Mouse (Mus musculus) neural tube, embryonic 14.5 days (tissue): Measurements from ENCODE around the gene Kalrn. TPM values are rescaled to one million over a fixed set of nuclear protein-coding genes. Genes with fewer than 3 reads are reported as not detected.
A peak's percentile ranks its signal among the peaks of the same experiment; 100 is the strongest.

Experiments
- ATAC-seq: fragments of 200-750 bp; cut with Nextera tagmentation; 2 replicates; pipeline ENCODE4 v1.8.0; 2017; ENCODE audit warnings: low read depth, mild to moderate bottlenecking, moderate TSS enrichment, moderate library complexity
- H3K27ac ChIP-seq: fragments of 300-500 bp; sonication (generic); 2 replicates; pipeline ENCODE4 v1.5.1; 2014; ENCODE audit warnings: low read depth, mild to moderate bottlenecking, control low read depth, low read length, moderate library complexity, mixed read lengths
- H3K27me3 ChIP-seq: fragments of 300-500 bp; sonication (generic); 2 replicates; pipeline ENCODE4 v1.6.1; 2014; ENCODE audit warnings: low read length; ENCODE audit not compliant: control insufficient read depth, insufficient read depth
- H3K36me3 ChIP-seq: fragments of 300-500 bp; sonication (generic); 2 replicates; pipeline ENCODE4 v1.6.1; 2014; ENCODE audit warnings: low read length, mixed read lengths; ENCODE audit not compliant: control insufficient read depth, insufficient read depth
- H3K4me1 ChIP-seq: fragments of 300-500 bp; sonication (generic); 2 replicates; pipeline ENCODE4 v1.6.1; 2014; ENCODE audit warnings: low read length; ENCODE audit not compliant: control insufficient read depth, insufficient read depth
- H3K4me2 ChIP-seq: fragments of 300-500 bp; sonication (generic); 2 replicates; pipeline ENCODE4 v1.6.1; 2014; ENCODE audit warnings: mild to moderate bottlenecking, low read depth, low read length, control low read depth
- H3K4me3 ChIP-seq: fragments of 300-500 bp; sonication (generic); 2 replicates; pipeline ENCODE4 v1.5.1; 2014; ENCODE audit warnings: low read depth, low read length, control low read depth, mixed read lengths
- H3K9ac ChIP-seq: fragments of 300-500 bp; sonication (generic); replicated peaks from 2 replicates; pipeline ENCODE4 v1.6.1; 2014; ENCODE audit warnings: low read depth, mild to moderate bottlenecking, control low read depth, low read length, mixed read lengths
- H3K9me3 ChIP-seq: fragments of 300-500 bp; sonication (generic); 2 replicates; pipeline ENCODE4 v1.6.1; 2016; ENCODE audit warnings: low read length; ENCODE audit not compliant: control insufficient read depth
- WGBS: fragments of 180-500 bp; shearing (Covaris S2); extraction: QIAGEN DNeasy Blood & Tissue Kit; methylation state at CpG from one replicate; pipeline ENCODE4 v1.1.7; 2014; 5-methylcytosine and 5-hydroxymethylcytosine counted together
- polyA plus RNA-seq: library from polyadenylated mRNA; unstranded; fragments of >200 nt; fragmentation: Nextera tagmentation; extraction: Ambion mirVana; gene quantifications from 2 replicates; pipeline ENCODE4 v1.2.1, GENCODE M21; 2014

The Kalrn gene
- polyA plus RNA-seq, 1 experiment from 2014 or later: 34.2 TPM

- Histone ChIP-seq H3K36me3 (peaks cover 14% of the 10 kb centered on the region), H3K9me3 (no peaks in the 10 kb centered on the region)
These were observed 561.1 kb downstream of the Kalrn start for GRCm38 (mm10) chr16:34011991-34012845.

GRCm38 (mm10) chr16:34009567-34009966 is 563.8 kb downstream of the Kalrn start:
- Histone ChIP-seq H3K27ac (no peak overlapping the region), H3K4me3 (no peak overlapping the region), H3K9me3 (no peaks in the 10 kb centered on the region), H3K36me3 (peaks cover 14% of the 10 kb centered on the region), H3K4me2 (no peak overlapping the region), H3K4me1 (peaks cover 2% of the 10 kb centered on the region; the same call in 1 of the 2 replicates), H3K27me3 (no peaks in the 10 kb centered on the region), H3K9ac (no peak overlapping the region)
- 97% methylated on average over 2 of the region's 2 CpGs for WGBS
- no peak for ATAC-seq

More at GRCm38 (mm10) chr16:34011991-34012845, 561.1 kb downstream of the Kalrn start:
- Histone ChIP-seq H3K4me2 (no peak overlapping the region), H3K9ac (no peak overlapping the region), H3K27ac (no peak overlapping the region), H3K4me1 (no peaks in the 10 kb centered on the region), H3K4me3 (no peak overlapping the region), H3K27me3 (no peaks in the 10 kb centered on the region)
- WGBS: 88% methylated on average over 20 of the region's 20 CpGs
- no peak for ATAC-seq

GRCm38 (mm10) chr16:34005986-34006385 is 567.3 kb downstream of the Kalrn start:
- 98% methylated on average over 3 of the region's 3 CpGs for WGBS
- Histone ChIP-seq H3K9me3 (no peaks in the 10 kb centered on the region), H3K27ac (no peak overlapping the region), H3K4me2 (no peak overlapping the region), H3K36me3 (peaks cover 1% of the 10 kb centered on the region; the same call in 1 of the 2 replicates), H3K4me1 (peaks cover 5% of the 10 kb centered on the region; the same call in 1 of the 2 replicates), H3K9ac (no peak overlapping the region), H3K27me3 (no peaks in the 10 kb centered on the region), H3K4me3 (no peak overlapping the region)
- no peak for ATAC-seq

GRCm38 (mm10) chr16:34004128-34004578 is 569.2 kb downstream of the Kalrn start:
- WGBS: 32% methylated on average over 4 of the region's 4 CpGs
- peak; percentile 89 for ATAC-seq
- H3K4me2 ChIP-seq: no peak overlapping the region

GRCm38 (mm10) chr16:34003566-34004127 is 569.7 kb downstream of the Kalrn start:
- Histone ChIP-seq H3K27ac (0 out of 2 replicates have a peak overlapping the region, but pooled peaks have one; percentile 10), H3K4me1 (peaks cover 5% of the 10 kb centered on the region; the same call in 1 of the 2 replicates), H3K4me2 (no peak overlapping the region), H3K36me3 (no peaks in the 10 kb centered on the region), H3K9me3 (no peaks in the 10 kb centered on the region), H3K27me3 (no peaks in the 10 kb centered on the region), H3K4me3 (no peak overlapping the region), H3K9ac (no peak overlapping the region)
- 39% methylated on average over 10 of the region's 10 CpGs for WGBS
- ATAC-seq: no peak

More at GRCm38 (mm10) chr16:34004128-34004578, 569.2 kb downstream of the Kalrn start:
- H3K27me3 ChIP-seq: no peaks in the 10 kb centered on the region
- no peaks in the 10 kb centered on the region for H3K36me3 ChIP-seq
- H3K4me1 ChIP-seq: peaks cover 5% of the 10 kb centered on the region; the same call in 1 of the 2 replicates
- 0 out of 2 replicates have a peak overlapping the region, but pooled peaks have one; percentile 10 for H3K27ac ChIP-seq
- no peak overlapping the region for H3K9ac ChIP-seq
- no peak overlapping the region for H3K4me3 ChIP-seq
- no peaks in the 10 kb centered on the region for H3K9me3 ChIP-seq

- ATAC-seq: no peak
- no peaks in the 10 kb centered on the region for H3K9me3 ChIP-seq
- no peaks in the 10 kb centered on the region for H3K36me3 ChIP-seq
- no peaks in the 10 kb centered on the region for H3K27me3 ChIP-seq
- peaks cover 5% of the 10 kb centered on the region; the same call in 1 of the 2 replicates for H3K4me1 ChIP-seq
- H3K4me3 ChIP-seq: no peak overlapping the region
- H3K4me2 ChIP-seq: no peak overlapping the region
- 87% methylated on average over 8 of the region's 8 CpGs for WGBS
- H3K27ac ChIP-seq: no peak overlapping the region
- H3K9ac ChIP-seq: no peak overlapping the region
These were observed 572.6 kb downstream of the Kalrn start for GRCm38 (mm10) chr16:34000715-34001114.

GRCm38 (mm10) chr16:33999388-33999787 is 573.9 kb downstream of the Kalrn start:
- ATAC-seq: no peak
- no peak overlapping the region for H3K9ac ChIP-seq
- H3K4me1 ChIP-seq: peaks cover 1% of the 10 kb centered on the region; the same call in 1 of the 2 replicates
- WGBS: 33% methylated on average over 3 of the region's 3 CpGs
- no peaks in the 10 kb centered on the region for H3K27me3 ChIP-seq
- H3K4me3 ChIP-seq: no peak overlapping the region
- no peaks in the 10 kb centered on the region for H3K9me3 ChIP-seq
- no peak overlapping the region for H3K4me2 ChIP-seq
- H3K36me3 ChIP-seq: no peaks in the 10 kb centered on the region
- no peak overlapping the region for H3K27ac ChIP-seq

- Histone ChIP-seq H3K9me3 (no peaks in the 10 kb centered on the region), H3K9ac (no peak overlapping the region), H3K4me2 (no peak overlapping the region), H3K4me3 (no peak overlapping the region), H3K36me3 (no peaks in the 10 kb centered on the region), H3K27ac (no peak overlapping the region), H3K4me1 (no peaks in the 10 kb centered on the region), H3K27me3 (no peaks in the 10 kb centered on the region)
- no peak for ATAC-seq
- WGBS: 86% methylated on average over 6 of the region's 6 CpGs
These were observed 575.3 kb downstream of the Kalrn start for GRCm38 (mm10) chr16:33998011-33998410.

GRCm38 (mm10) chr16:33996030-33996429 is 577.3 kb downstream of the Kalrn start:
- ATAC-seq: no peak
- 8% methylated on average over 5 of the region's 5 CpGs for WGBS

More at GRCm38 (mm10) chr16:33996030-33996429, 577.3 kb downstream of the Kalrn start:
- H3K9me3 ChIP-seq: no peaks in the 10 kb centered on the region
- H3K9ac ChIP-seq: no peak overlapping the region
- H3K27me3 ChIP-seq: no peaks in the 10 kb centered on the region
- H3K4me2 ChIP-seq: no peak overlapping the region
- no peaks in the 10 kb centered on the region for H3K36me3 ChIP-seq
- H3K4me1 ChIP-seq: no peaks in the 10 kb centered on the region
- no peak overlapping the region for H3K27ac ChIP-seq
- no peak overlapping the region for H3K4me3 ChIP-seq
